Mouse (Mus musculus): Measurements from ENCODE around the gene Ptpn9.

DNA sequence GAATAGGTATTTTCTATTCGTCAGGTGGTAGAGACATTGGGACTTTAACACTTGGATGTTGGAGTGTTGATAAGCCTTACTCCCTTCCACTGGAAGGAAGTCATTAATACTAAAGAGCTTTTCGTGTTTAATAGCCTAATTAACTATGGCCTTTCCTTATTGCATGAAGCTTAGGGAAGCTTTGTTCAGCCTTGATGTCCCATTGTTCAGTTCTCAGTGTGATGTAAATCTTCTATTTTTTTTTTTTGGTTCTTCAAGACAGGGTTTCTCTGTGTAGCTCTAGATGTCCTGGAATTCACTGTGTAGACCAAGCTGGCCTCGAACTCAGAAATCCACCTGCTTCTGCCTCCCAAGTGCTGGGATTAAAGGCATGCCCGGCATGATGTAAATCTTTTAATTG, 18.2 kb downstream of the Ptpn9 start:
- TF ChIP-seq CTCF (IDR thresholded peaks at IDR 0.05; ENCODE audit: low read depth), result no peak
- no peak for TF ChIP-seq EP300 (IDR thresholded peaks at IDR 0.05; ENCODE audit: low read depth)
